Mouse (Mus musculus) CH12.LX (cell line): ENCODE data around the gene Ehmt2. TPM values are rescaled to one million over a fixed set of nuclear protein-coding genes. Genes with fewer than 3 reads are reported as not detected.

Experiments used
- DNase-seq: peaks from one replicate; pipeline ENCODE4 v3.0.0-alpha.2; 2013; ENCODE audit errors: extremely low read depth
- H3K27ac ChIP-seq: 2 replicates; pipeline ENCODE4 v1.5.1; 2012; ENCODE audit warnings: low read depth, mild to moderate bottlenecking, control low read depth, moderate library complexity; ENCODE audit not compliant: insufficient read depth
- H3K27me3 ChIP-seq: replicated peaks from 2 replicates; pipeline ENCODE3; 2012; ENCODE audit warnings: inconsistent platforms
- H3K36me3 ChIP-seq, 2 experiments: replicated peaks in 1 of 2; 2 replicates each; pipeline versions ENCODE3 to v1.6.1; 2012; ENCODE audit warnings: inconsistent platforms in 1 of 2, low read length in 1 of 2, mild to moderate bottlenecking in 1 of 2, mixed read lengths in 1 of 2, moderate library complexity in 1 of 2; ENCODE audit not compliant: control insufficient read depth in 1 of 2, insufficient read depth in 1 of 2
- H3K4me1 ChIP-seq, 2 experiments: 2 replicates each; pipeline ENCODE4 v1.6.1; 2012; ENCODE audit warnings: inconsistent platforms in 1 of 2, moderate library complexity in 1 of 2; ENCODE audit not compliant: insufficient read depth in 2 of 2, control insufficient read depth in 1 of 2
- H3K4me2 ChIP-seq: 2 replicates; pipeline ENCODE4 v1.6.1; 2012; ENCODE audit warnings: low read depth, mild to moderate bottlenecking, control low read depth; ENCODE audit not compliant: poor library complexity, insufficient read depth, severe bottlenecking
- H3K4me3 ChIP-seq, 3 experiments: fragments of 150-350 bp in 1 of 3; sonication (generic) in 1 of 3; replicated peaks in 1 of 3; 2 replicates each; pipeline versions ENCODE3 to v1.5.1; 2011 to 2012; ENCODE audit warnings: low read depth in 2 of 3, low read length in 2 of 3, mild to moderate bottlenecking in 2 of 3, moderate library complexity in 2 of 3, control low read depth in 1 of 3, improper control_type of control experiment in 1 of 3, inconsistent platforms in 1 of 3, mixed read lengths in 1 of 3; ENCODE audit not compliant: poor library complexity in 1 of 3
- H3K79me2 ChIP-seq: replicated peaks from 2 replicates; pipeline ENCODE4 v1.6.1; 2012; ENCODE audit warnings: mild to moderate bottlenecking, moderate library complexity; ENCODE audit not compliant: control insufficient read depth, poor library complexity, insufficient read depth, severe bottlenecking; ENCODE audit errors: extremely low read depth
- H3K9ac ChIP-seq: 2 replicates; pipeline ENCODE4 v1.6.1; 2012; ENCODE audit warnings: low read depth, mild to moderate bottlenecking, control low read depth, moderate library complexity; ENCODE audit not compliant: insufficient read depth
- H3K9me3 ChIP-seq: replicated peaks from 2 replicates; pipeline ENCODE3; 2012; ENCODE audit warnings: low read length, inconsistent platforms, mixed read lengths
- BHLHE40 ChIP-seq: IDR thresholded peaks from 2 replicates; pipeline ENCODE4 v1.6.1; 2011; ENCODE audit warnings: mild to moderate bottlenecking, low read depth, low read length, improper control_type of control experiment
- CHD1 ChIP-seq: IDR thresholded peaks from 2 replicates; pipeline ENCODE4 v1.6.1; 2012; ENCODE audit warnings: low read depth, low read length, improper control_type of control experiment, inconsistent platforms
- CHD2 ChIP-seq: IDR thresholded peaks from 2 replicates; pipeline ENCODE4 v1.6.1; 2011; ENCODE audit warnings: low read length, improper control_type of control experiment
- E2F4 ChIP-seq: IDR thresholded peaks from 2 replicates; pipeline ENCODE4 v1.6.1; 2011; ENCODE audit warnings: low read depth, low read length, improper control_type of control experiment; ENCODE audit not compliant: insufficient replicate concordance
- EP300 ChIP-seq: IDR thresholded peaks from 2 replicates; pipeline ENCODE4 v1.6.1; 2011; ENCODE audit warnings: low read length, improper control_type of control experiment
- ETS1 ChIP-seq: conservative IDR thresholded peaks from 2 replicates; pipeline ENCODE4 v1.6.1; 2012; ENCODE audit warnings: low read depth, mild to moderate bottlenecking, inconsistent platforms, low read length, improper control_type of control experiment, moderate library complexity
- GABPA ChIP-seq: IDR thresholded peaks from 2 replicates; pipeline ENCODE4 v1.6.1; 2012; ENCODE audit warnings: low read depth, low read length, improper control_type of control experiment, inconsistent platforms; ENCODE audit not compliant: insufficient replicate concordance
- HCFC1 ChIP-seq: IDR thresholded peaks from 2 replicates; pipeline ENCODE4 v1.6.1; 2012; ENCODE audit warnings: low read depth, mild to moderate bottlenecking, inconsistent platforms, low read length, improper control_type of control experiment
- IRF4 ChIP-seq: IDR thresholded peaks from 2 replicates; pipeline ENCODE4 v1.6.1; 2014; ENCODE audit warnings: low read depth, mild to moderate bottlenecking, inconsistent platforms, low read length, improper control_type of control experiment
- JUN ChIP-seq: IDR thresholded peaks from 2 replicates; pipeline ENCODE4 v1.6.1; 2011; ENCODE audit warnings: low read depth, mild to moderate bottlenecking, low read length, improper control_type of control experiment, moderate library complexity; ENCODE audit not compliant: insufficient read depth
- KAT2A ChIP-seq: IDR thresholded peaks from 2 replicates; pipeline ENCODE4 v1.6.1; 2012; ENCODE audit warnings: low read length, improper control_type of control experiment, inconsistent platforms; ENCODE audit not compliant: insufficient replicate concordance
- MAFK ChIP-seq: IDR thresholded peaks from 2 replicates; pipeline ENCODE4 v1.6.1; 2011; ENCODE audit warnings: low read length, improper control_type of control experiment; ENCODE audit not compliant: insufficient replicate concordance
- MAX ChIP-seq: IDR thresholded peaks from 2 replicates; pipeline ENCODE4 v1.6.1; 2011; ENCODE audit warnings: low read length, improper control_type of control experiment
- MAZ ChIP-seq: IDR thresholded peaks from 2 replicates; pipeline ENCODE4 v1.6.1; 2012; ENCODE audit warnings: low read depth, mild to moderate bottlenecking, inconsistent platforms, low read length, improper control_type of control experiment, moderate library complexity
- MEF2A ChIP-seq: IDR thresholded peaks from 2 replicates; pipeline ENCODE4 v1.6.1; 2014; ENCODE audit warnings: low read depth, mild to moderate bottlenecking, inconsistent platforms, low read length, improper control_type of control experiment, borderline replicate concordance
- MXI1 ChIP-seq: IDR thresholded peaks from 2 replicates; pipeline ENCODE4 v1.6.1; 2011; ENCODE audit warnings: mild to moderate bottlenecking, low read depth, low read length, improper control_type of control experiment
- MYC ChIP-seq: IDR thresholded peaks from 2 replicates; pipeline ENCODE4 v1.6.1; 2011; ENCODE audit warnings: low read depth, mild to moderate bottlenecking, improper control_type of control experiment, low read length
- NRF1 ChIP-seq: IDR thresholded peaks from 2 replicates; pipeline ENCODE4 v1.6.1; 2014; ENCODE audit warnings: low read depth, mild to moderate bottlenecking, inconsistent platforms, low read length, improper control_type of control experiment, moderate library complexity
- POLR2A ChIP-seq: IDR thresholded peaks from 2 replicates; pipeline ENCODE4 v1.6.1; 2011; ENCODE audit warnings: low read depth, mild to moderate bottlenecking, improper control_type of control experiment, low read length
- POLR2AphosphoS2 ChIP-seq: IDR thresholded peaks from 2 replicates; pipeline ENCODE4 v1.6.1; 2011; ENCODE audit warnings: low read depth, low read length, improper control_type of control experiment
- RAD21 ChIP-seq: IDR thresholded peaks from 2 replicates; pipeline ENCODE4 v1.6.1; 2011; ENCODE audit warnings: low read depth, mild to moderate bottlenecking, low read length, improper control_type of control experiment, moderate library complexity
- RCOR1 ChIP-seq: conservative IDR thresholded peaks from 2 replicates; pipeline ENCODE4 v1.6.1; 2012; ENCODE audit warnings: low read depth, mild to moderate bottlenecking, inconsistent platforms, low read length, improper control_type of control experiment
- SIN3A ChIP-seq: IDR thresholded peaks from 2 replicates; pipeline ENCODE4 v1.6.1; 2012; ENCODE audit warnings: low read length, improper control_type of control experiment, inconsistent platforms
- SMC3 ChIP-seq: IDR thresholded peaks from 2 replicates; pipeline ENCODE4 v1.6.1; 2011; ENCODE audit warnings: low read depth, low read length, improper control_type of control experiment
- TBP ChIP-seq: conservative IDR thresholded peaks from 2 replicates; pipeline ENCODE4 v1.6.1; 2011; ENCODE audit warnings: low read depth, low read length, improper control_type of control experiment
- TCF12 ChIP-seq: IDR thresholded peaks from 2 replicates; pipeline ENCODE4 v1.6.1; 2014; ENCODE audit warnings: low read depth, mild to moderate bottlenecking, inconsistent platforms, low read length, improper control_type of control experiment
- UBTF ChIP-seq: IDR thresholded peaks from 2 replicates; pipeline ENCODE4 v1.6.1; 2012; ENCODE audit warnings: low read depth, mild to moderate bottlenecking, inconsistent platforms, low read length, improper control_type of control experiment, moderate library complexity
- USF1 ChIP-seq: IDR thresholded peaks from 2 replicates; pipeline ENCODE4 v1.6.1; 2014; ENCODE audit warnings: low read depth, mild to moderate bottlenecking, inconsistent platforms, low read length, improper control_type of control experiment
- USF2 ChIP-seq: conservative IDR thresholded peaks from 2 replicates; pipeline ENCODE4 v1.6.1; 2011; ENCODE audit warnings: low read depth, low read length, improper control_type of control experiment
- ZC3H11A ChIP-seq: IDR thresholded peaks from 2 replicates; pipeline ENCODE4 v1.6.1; 2012; ENCODE audit warnings: low read depth, mild to moderate bottlenecking, inconsistent platforms, low read length, improper control_type of control experiment
- ZMIZ1 ChIP-seq: IDR thresholded peaks from 2 replicates; pipeline ENCODE4 v1.6.1; 2012; ENCODE audit warnings: low read depth, mild to moderate bottlenecking, inconsistent platforms, low read length, improper control_type of control experiment
- dilution Hi-C: fragments of 300-500 bp; cut with MboI; formaldehyde crosslinking; loops from 2 replicates; pipeline ENCODE4 v1.14.3; 2020; ENCODE audit warnings: low sequenced_read_pairs; ENCODE audit not compliant: extremely low pct_unique_long_range_greater_than_20kb, extremely low pct_ligation_motif_present
- in situ Hi-C: fragments of 300-500 bp; cut with MboI; formaldehyde crosslinking; loops from 3 replicates; pipeline ENCODE4 v1.14.3; 2019; ENCODE audit warnings: low sequenced_read_pairs, low pct_ligation_motif_present, low pct_unique_long_range_greater_than_20kb, mixed read lengths
- polyA plus RNA-seq: library from polyadenylated mRNA; unstranded; fragments of >175 nt; gene quantifications from 2 replicates; pipeline ENCODE4 v1.2.1, GENCODE M21; 2012; ENCODE audit warnings: low read depth; ENCODE audit not compliant: insufficient read length
- total RNA-seq, 2 experiments: library from RNA; depleted of rRNA; stranded (reverse); fragments of 300-350 nt in 1 of 2; fragments of >200 nt in 1 of 2; gene quantifications; 2 replicates each; pipeline ENCODE4 v1.2.3; 2012 to 2014

Gene Ehmt2
- total and polyA plus RNA-seq, 3 experiments = 73.5 to 150 (median 113) TPM

GRCm38 (mm10) chr17:34874321-34874720, 23.9 kb upstream of the Ehmt2 start:
- Histone ChIP-seq H3K79me2 (no peaks in the 10 kb centered on the region), H3K27me3 (no peaks in the 10 kb centered on the region), H3K36me3 (no peaks in the 10 kb centered on the region), H3K9me3 (no peaks in the 10 kb centered on the region)
- TF ChIP-seq USF1 (no peak), USF2 (no peak), POLR2AphosphoS2 (no peak), ZC3H11A (no peak), NRF1 (no peak), E2F4 (no peak), MAX (no peak)
- TF ChIP-seq, all 38 proteins: peak for 0
- peaks cover 0 to 6% of the 10 kb centered on the region in 2 experiments; a peak in 2 of 4 replicates for H3K4me1 ChIP-seq
- H3K27ac ChIP-seq = no peak overlapping the region
- no peak overlapping the region for H3K4me2 ChIP-seq
- H3K9ac ChIP-seq = no peak overlapping the region
- no peak overlapping the region for H3K4me3 ChIP-seq
- dilution Hi-C loops (no loop called here), in situ Hi-C loops (no loop called here)
- no peak for DNase-seq

- H3K36me3 ChIP-seq = no peaks in the 10 kb centered on the region
- in situ Hi-C loops = no loop called here
- peak within 1 kb of the TSS in 2 of 3 experiments; percentile 18 to 37 for H3K4me3 ChIP-seq
- peaks cover 11 to 33% of the 10 kb centered on the region in 2 experiments for H3K4me1 ChIP-seq
- H3K4me2 ChIP-seq = peak within 1 kb of the TSS; percentile 82
- dilution Hi-C loops = no loop called here
- H3K79me2 ChIP-seq = no peaks in the 10 kb centered on the region
- H3K27me3 ChIP-seq = no peaks in the 10 kb centered on the region
- H3K9me3 ChIP-seq = no peaks in the 10 kb centered on the region
- peak; percentile 49 for DNase-seq
- TF ChIP-seq MAZ (peak; percentile 97), MEF2A (no peak), UBTF (no peak), MYC (peak; percentile 52), NRF1 (no peak), SMC3 (no peak), ETS1 (peak; percentile 75), EP300 (peak; percentile 42; the same call in 1 of the 2 replicates), MAFK (no peak), JUN (peak; percentile 18; the same call in 1 of the 2 replicates), HCFC1 (no peak), TBP (0 out of 2 replicates have a peak, but pooled peaks have one; percentile 56), E2F4 (no peak), IRF4 (peak; percentile 89), USF2 (no peak), RCOR1 (peak; percentile 29; the same call in 1 of the 2 replicates), GABPA (no peak), CHD2 (no peak), CHD1 (peak; percentile 71; the same call in 1 of the 2 replicates), POLR2A (peak; percentile 38; the same call in 1 of the 2 replicates), SIN3A (0 out of 2 replicates have a peak, but pooled peaks have one; percentile 45), TCF12 (no peak; the same call in 1 of the 2 replicates), USF1 (no peak), RAD21 (no peak), MXI1 (0 out of 2 replicates have a peak, but pooled peaks have one; percentile 29), ZMIZ1 (no peak), BHLHE40 (no peak), KAT2A (no peak)
- peak within 1 kb of the TSS; percentile 52 for H3K9ac ChIP-seq
- peak within 1 kb of the TSS; percentile 37 for H3K27ac ChIP-seq
Measured at GRCm38 (mm10) chr17:34879336-34879879, 18.9 kb upstream of the Ehmt2 start, which contains the start of gene Zbtb12. Gene Zbtb12 (plus strand): TSS chr17:34879483.
